Mouse (Mus musculus) cerebellum, postnatal 25 days (tissue): ENCODE measurements around the gene Ryr3.

Experiments
- DNase-seq, 2 experiments: peaks; one replicate each; pipeline ENCODE4 v3.0.0; 2021; ENCODE audit warnings: mixed read lengths in 2 of 2

Gene Ryr3

GRCm38 (mm10) chr2:112630669-112631068, 586.2 kb downstream of the Ryr3 start:
- DNase-seq: no peak

GRCm38 (mm10) chr2:112625156-112625555, 591.7 kb downstream of the Ryr3 start:
- no peak for DNase-seq

GRCm38 (mm10) chr2:112617206-112617605, 599.7 kb downstream of the Ryr3 start:
- DNase-seq: no peak

- peak in 1 of 2 experiments; percentile 21 for DNase-seq
Measured at GRCm38 (mm10) chr2:112614375-112614774, 602.5 kb downstream of the Ryr3 start.

- DNase-seq: no peak
Measured at GRCm38 (mm10) chr2:112612628-112613027, 604.3 kb downstream of the Ryr3 start.

GRCm38 (mm10) chr2:112606536-112606935, 610.4 kb downstream of the Ryr3 start:
- DNase-seq: peak in 1 of 2 experiments; percentile 45

GRCm38 (mm10) chr2:112602487-112602886, 614.4 kb downstream of the Ryr3 start:
- DNase-seq: no peak

GRCm38 (mm10) chr2:112600222-112600621, 616.7 kb downstream of the Ryr3 start:
- DNase-seq: peak; percentile 33 to 37

GRCm38 (mm10) chr2:112597064-112597463, 619.8 kb downstream of the Ryr3 start:
- no peak for DNase-seq

- DNase-seq: no peak
Measured at GRCm38 (mm10) chr2:112596415-112596814, 620.5 kb downstream of the Ryr3 start.

GRCm38 (mm10) chr2:112595807-112596206, 621.1 kb downstream of the Ryr3 start:
- DNase-seq: no peak

GRCm38 (mm10) chr2:112593781-112594180, 623.1 kb downstream of the Ryr3 start:
- no peak for DNase-seq

- DNase-seq: no peak
Measured at GRCm38 (mm10) chr2:112593322-112593721, 623.6 kb downstream of the Ryr3 start.

GRCm38 (mm10) chr2:112591451-112591871, 625.4 kb downstream of the Ryr3 start:
- DNase-seq: peak; percentile 76 to 84

- peak in 1 of 2 experiments; percentile 48 for DNase-seq
Measured at GRCm38 (mm10) chr2:112590985-112591384, 625.9 kb downstream of the Ryr3 start.
